Mouse (Mus musculus): ENCODE results near the gene Tedc1.

The Tedc1 gene

DNA sequence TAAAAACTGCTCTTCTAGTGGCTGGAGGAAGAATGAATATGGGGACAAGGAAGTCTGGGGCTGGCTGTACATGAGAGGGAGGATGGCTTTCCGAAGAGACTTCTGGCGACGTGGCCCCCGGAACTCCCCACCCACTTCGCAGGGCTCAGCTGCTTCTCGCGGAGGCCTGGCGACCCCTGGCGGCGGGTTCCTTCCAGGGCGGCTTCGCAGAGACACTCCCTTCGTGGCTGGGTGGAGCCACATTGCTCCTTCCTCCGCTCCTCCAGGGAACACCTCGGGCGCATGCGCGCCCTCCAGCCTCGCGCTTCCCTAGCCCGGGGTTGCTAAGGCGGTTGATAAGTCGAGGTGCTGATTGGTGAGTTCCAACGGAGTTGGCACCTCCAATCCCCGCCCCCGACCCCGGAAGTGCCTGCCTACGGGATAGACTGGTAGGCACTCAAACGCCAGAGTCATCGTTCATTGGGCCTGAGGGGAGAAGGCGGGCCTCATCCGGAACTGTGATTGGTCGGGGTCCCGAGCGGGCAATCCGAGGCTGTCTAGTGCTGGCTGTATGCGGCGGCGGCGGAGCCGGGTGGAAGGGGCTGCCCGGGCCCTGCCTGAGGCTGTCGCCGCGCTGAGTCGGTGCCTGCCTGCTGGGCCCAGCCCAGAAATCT lies at the start of gene Tedc1:
Gene Tedc1 (plus strand): TSS at position 535 of the 653 bp plus-strand sequence.
- peak; percentile 99 for DNase-seq (ENCODE audit: low spot score in 2 of 2)

DNA sequence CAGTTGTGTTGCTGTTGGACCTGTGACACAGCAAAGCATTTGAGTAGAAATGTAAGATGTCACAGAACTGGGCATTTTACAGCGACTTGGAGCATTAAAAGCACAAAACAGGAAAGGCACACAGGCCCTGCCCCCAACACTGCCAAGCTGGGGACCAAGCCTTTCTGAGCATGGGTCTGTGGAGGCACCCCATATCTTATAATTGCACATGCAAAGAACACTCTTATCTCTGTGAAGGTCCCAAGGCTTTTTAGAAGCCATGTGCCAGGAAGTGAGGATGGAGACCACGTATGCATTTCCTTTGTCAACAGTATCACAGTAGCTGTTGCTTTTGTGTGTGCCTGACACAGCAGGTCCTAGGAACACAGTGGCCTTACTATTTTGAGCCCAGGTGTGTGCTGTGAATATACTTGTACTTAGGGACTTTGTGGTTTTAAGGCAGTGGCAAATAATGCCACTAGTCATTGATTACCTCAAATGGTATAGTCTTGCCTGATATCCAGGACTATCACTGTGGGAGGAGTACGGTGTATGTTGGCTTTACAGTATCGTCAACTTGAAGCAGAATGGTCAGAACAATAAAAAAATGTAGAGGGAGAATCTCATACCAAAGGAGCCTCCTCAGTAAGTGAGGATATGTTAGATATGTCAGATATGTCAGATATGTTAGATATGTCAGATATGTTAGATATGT lies 48.6 kb upstream of the Tedc1 start:
- DNase-seq (ENCODE audit: low spot score in 2 of 2): peak in 1 of 2 experiments; percentile 16

DNA sequence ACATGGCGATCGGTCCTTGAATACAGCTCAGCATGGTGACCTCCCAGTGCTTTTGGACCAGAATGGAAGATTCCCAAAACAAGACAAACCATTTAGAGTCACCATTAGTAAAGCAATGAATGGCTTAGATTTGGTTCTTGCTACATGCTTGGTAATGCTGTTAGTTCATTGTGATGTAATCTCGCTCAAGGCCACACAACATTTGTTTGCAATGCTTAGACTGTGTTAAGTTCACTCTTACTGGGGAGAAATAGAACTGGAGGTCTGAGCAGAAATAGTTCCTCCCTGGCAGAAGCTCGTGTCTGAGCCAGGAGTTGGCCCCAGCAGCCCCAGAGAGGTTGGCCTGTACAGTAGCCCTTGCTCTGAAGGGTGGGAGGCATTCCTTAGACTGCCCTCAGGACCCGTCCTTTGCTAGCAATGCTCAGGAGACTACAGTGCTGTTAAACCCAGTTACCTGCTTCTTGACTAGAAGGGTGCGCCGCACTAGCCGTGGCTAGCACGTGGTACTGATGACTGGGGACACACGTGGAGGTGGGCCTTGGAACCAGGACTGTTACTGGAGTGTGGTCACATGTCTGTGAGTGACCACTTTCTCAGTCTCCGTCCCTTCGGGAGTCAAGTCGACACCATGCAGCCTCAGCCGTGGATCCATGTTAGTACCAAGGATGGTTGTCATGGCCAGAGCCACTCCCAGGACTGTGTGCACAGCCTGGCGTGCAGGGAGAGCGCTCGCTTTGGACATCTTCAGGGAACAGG lies 47.5 kb upstream of the Tedc1 start:
- no peak for DNase-seq (ENCODE audit: low spot score in 2 of 2)

DNA sequence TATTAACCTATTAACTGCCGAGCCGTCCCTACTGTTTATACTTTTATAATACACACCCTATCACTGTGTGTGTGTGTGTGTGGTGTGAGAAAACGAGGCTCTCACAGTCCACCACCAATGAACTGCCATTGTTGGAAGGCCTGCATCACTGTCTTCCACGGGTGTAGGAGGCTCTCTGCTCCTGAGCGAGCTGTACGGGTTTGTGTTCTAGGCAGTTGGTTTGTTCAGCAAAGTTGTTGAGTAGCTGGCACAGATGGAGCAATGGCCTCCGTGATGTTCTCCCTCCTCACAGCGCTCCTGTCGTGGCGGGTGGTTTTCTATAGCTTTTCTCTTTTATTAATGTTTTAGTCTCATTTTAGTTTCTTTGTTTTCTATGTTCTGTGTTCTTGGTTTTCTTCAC lies 46.4 kb upstream of the Tedc1 start:
- no peak for DNase-seq (ENCODE audit: low spot score in 2 of 2)

DNA sequence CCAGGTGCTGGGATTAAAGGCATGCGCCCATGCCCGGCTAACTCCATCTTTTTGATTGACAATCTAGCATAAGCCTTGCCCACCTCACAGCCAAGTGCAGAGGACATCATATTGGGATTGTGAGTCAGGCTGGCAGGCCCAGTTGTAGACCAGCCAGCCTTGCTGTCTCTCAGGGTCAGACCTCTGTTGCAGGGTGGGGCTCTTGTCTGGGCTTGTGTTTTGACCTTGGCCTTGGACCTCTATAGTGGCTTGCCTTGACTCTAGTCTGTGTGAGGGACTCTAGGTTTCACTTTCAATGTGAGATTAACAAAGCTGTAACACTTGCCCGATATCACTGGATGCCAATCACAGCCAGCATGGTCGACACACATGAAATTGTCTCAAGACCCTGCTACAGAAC lies 42.1 kb upstream of the Tedc1 start:
- no peak for DNase-seq (ENCODE audit: low spot score in 2 of 2)

DNA sequence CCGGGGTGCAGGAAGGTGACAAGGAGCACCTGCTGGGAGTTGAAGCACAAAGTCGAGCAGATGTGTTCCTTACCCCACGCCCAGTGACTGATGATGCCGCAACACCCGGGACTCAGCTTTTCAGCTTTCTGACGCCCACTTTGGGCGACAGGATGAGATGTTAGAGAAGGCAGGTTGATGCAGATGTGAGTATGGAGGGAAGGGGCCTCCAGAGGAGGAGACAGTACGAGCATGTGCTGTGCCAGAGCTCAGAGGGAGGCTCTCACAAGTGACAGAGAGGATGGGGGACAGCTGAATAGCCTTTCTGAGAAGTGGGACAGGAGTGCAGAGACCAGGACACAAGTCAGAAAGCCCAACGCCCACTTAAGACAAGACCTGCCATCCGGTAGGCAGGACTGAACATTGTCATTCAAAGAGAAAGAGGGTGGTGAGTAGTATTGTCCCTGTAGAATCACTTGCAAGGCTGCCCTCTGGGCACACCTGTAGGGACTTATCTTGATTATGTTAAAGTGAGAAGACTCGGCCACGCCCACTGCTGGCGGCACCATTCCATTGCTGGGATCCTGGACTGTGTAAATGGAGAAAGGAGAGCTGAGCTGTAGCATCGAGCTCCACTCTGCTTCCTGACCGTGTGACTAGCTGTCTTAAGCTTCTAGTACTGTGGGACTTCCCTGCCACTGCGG lies 41.2 kb upstream of the Tedc1 start:
- no peak for DNase-seq (ENCODE audit: low spot score in 2 of 2)

DNA sequence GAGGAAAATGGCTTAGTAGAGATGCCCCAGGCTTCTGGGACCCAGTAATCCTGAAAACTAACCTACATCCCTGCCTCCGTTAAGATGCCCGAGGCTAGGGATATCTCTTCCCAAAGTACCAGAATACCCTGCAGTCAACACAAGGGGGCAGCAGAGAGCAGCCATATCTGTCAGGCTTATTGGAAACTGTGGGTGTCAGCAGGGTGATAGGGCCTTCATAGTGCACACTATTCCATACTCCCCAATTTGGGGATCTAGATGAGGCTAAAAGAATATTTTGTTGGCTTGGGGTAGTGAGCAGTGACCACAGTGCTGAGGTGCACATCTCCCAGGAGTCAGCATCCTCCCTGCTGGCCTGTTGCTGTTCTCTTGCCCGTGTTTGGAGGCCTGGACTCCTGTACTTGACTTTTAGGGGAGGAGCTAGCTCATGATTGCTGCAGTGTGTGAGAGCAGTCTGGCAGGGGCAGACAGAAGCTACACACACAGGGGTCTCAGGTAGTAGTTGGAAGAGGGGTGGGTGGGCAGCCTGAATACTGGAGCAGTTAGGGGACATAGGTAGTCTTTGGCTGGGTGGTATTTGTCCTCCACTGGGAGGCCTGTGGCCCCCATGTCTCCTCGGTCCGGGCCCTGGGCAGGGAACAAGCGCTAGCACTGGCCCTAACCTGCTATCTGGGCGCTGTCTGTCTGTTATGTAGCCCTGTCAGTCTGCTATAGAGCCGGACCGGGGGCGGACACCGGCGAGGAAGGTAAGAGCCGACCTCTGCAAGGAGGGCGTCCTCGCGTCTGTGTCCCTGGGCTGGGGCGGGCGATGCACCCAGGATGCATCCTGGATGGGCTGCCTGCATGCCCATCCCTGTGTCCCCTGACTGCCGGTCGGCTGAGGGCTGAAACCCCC lies 36.5 kb upstream of the Tedc1 start:
- DNase-seq (ENCODE audit: low spot score in 2 of 2): peak; percentile 56 to 76

DNA sequence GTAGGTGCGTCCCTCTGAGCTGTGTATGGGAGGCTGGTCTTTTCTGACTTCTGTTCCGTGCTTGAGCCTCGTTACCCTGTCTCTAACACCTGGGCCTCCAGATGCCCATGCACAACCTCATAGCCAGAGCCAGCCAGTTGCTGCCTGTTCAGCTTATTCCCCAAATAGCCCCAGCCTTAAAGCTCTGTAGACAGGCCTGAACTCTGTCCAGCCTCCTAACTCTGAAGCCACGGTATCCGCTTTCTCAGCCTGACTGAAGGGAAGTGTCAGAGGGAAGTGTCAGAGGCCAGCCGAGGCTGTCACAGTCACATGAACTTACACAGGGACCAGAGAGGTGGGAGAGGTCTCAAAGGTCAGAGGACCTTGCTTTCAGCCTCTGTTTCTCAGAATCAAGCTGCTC lies 31.5 kb upstream of the Tedc1 start:
- DNase-seq (ENCODE audit: low spot score in 2 of 2): no peak

DNA sequence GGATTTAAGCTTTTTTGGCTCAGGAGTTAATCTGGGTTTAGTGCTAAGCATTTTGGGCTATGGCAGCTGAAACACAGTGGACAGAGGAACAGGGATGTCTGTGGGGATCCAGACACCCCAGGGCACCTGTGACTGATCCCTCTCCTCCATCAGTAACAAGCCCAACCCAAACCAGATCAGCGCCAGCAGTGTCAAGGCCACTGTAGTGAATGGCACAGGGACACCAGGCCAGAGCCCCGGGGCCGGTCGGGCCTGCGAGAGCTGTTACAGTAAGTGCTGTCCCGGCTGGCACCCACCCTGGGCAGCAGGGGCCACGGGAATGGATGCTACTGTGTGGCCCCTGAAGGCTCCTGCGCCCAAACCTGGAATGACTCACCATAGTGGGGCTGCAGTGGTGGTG lies 25.5 kb upstream of the Tedc1 start:
- DNase-seq (ENCODE audit: low spot score in 2 of 2): no peak

DNA sequence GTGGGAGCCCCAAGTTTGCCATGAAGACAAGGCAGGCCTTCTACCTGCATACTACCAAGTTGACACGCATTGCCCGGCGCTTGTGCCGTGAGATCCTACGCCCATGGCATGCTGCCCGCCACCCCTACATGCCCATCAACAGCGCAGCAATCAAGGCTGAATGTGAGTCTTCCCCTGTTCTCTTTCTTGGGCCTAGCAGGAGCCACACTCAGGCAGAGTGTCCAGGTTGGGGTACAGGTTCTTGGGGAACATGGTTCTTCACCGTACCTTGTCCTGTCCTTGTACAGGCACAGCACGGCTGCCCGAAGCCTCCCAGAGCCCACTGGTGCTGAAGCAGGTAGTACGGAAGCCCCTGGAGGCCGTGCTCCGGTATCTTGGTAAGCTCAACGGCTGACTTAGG lies 24.6 kb upstream of the Tedc1 start:
- no peak for DNase-seq (ENCODE audit: low spot score in 2 of 2)

DNA sequence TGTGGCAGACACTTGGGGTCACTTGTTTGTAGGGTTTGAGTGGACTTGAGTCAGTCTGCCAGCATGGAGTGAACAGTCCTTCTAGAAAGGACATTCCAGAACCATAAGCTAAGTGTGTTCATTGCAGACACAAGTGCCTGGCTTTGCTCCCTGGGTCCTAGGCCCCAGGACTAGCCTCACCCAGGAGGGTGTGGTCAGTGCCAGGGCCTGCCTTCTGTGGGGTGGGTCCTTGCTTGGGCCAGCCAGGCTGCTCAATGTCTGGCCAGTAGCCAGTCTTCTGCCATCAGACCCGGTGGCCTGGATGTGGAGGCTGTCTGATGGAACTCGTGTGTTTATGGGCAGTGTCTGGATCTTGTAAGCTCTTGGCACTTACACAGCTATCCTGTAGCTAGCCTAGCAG lies 23.7 kb upstream of the Tedc1 start:
- DNase-seq (ENCODE audit: low spot score in 2 of 2): no peak

DNA sequence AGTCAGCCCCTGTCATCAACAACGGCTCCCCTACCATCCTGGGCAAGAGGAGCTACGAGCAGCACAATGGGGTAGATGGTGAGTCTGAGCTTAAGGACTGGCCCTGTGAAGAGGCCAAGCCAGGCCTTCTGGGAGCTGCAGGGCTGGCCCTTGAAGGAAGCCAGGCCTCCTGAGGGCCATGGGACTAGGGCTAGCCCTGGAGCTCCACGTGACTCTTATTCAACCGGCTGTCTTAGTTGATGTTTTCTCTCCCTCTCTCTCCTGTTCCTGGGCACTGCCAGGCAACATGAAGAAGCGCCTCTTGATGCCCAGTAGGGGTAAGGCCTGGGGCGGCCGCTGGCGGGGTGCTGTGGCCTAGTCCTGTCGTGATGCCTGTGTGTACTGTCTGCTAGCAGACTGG lies 23.0 kb upstream of the Tedc1 start:
- no peak for DNase-seq (ENCODE audit: low spot score in 2 of 2)

DNA sequence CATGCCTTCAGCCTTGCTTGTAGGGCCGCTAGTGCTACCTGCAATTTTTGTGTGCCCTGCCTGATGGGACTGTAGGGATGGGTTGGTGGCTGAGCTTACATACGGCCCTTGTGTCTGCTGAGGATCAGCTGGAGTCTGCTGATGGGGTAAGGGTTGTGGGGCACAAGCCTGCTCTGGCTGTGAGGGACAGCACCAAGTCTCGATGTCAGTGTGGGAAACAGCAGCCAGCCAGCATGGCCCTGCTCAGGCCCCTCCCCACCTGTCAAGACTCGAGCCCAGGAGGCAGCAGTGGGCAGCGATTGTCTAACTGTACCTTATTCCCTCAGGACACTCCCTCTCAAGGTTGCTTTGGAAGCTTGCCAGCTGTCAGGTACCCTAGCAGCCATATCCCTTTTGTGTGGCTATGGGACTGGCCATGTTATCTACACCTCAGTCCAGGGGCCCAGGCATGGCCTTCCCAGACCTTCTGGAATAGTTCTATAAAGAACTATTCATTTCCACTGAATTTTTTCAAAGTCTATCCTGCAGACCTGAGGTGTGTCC lies 22.3 kb upstream of the Tedc1 start:
- no peak for DNase-seq (ENCODE audit: low spot score in 2 of 2)

DNA sequence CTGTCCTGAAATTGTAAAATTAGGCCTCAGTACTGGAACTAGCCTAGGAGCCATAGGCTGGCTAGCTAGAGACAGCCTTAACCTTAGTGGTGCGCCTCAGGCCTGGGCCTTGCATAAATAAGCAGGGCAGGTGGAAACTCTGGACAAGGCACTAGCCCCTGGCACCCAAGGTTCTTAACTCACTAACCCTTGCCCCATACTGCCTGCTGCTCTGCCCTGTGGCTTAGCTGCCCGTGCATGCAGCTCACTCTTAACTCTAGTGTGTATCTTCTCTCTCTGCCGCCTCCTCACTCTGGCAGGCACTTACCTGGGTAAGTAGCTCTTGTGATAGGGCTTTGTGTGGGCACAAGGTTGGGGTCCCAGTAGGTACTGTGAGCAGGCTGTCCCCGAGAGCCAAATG lies 21.7 kb upstream of the Tedc1 start:
- no peak for DNase-seq (ENCODE audit: low spot score in 2 of 2)

DNA sequence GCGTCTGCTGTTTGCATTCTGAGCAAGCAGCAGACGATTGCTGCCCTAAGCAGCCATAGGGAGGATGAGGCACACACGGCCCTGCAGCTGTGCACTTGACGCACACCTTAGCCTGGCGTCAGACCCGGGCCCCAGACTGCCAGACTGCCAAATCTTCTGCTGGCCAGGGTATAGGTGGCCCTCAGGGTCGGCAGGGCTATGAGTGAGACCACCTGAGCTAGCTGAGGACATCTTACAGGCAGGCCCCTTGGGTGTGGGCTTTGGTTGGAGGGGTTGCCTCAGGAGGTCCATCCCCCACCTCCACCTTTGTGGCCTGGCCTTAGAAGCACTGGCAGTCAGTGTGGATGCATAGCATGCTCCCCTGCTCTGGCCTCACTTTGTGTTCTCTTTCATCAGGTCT lies 20.8 kb upstream of the Tedc1 start:
- DNase-seq (ENCODE audit: low spot score in 2 of 2): no peak

DNA sequence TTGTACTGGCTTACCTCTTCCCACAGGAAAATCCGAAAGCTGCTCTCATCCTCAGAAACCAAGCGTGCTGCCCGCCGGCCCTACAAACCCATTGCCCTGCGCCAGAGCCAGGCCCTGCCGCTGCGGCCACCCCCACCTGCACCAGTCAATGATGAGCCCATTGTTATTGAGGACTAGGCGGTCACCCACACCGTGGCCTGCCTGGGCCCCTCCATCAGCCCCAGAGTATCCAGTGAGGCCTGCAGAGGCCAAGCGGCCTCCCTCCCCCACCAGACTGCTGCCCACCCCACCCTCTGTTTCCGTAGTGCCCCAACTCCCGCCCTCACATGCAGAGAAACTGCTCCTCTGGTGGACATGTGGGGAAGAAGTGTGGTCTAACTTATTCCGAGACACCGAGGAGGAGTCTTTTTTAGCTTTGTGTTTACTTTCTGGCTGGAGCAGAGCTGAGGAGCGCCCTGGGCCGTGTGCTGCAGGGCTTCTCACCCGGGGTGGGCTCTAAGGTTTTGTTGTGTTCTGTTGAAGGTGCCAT lies 19.7 kb upstream of the Tedc1 start:
- no peak for DNase-seq (ENCODE audit: low spot score in 2 of 2)

DNA sequence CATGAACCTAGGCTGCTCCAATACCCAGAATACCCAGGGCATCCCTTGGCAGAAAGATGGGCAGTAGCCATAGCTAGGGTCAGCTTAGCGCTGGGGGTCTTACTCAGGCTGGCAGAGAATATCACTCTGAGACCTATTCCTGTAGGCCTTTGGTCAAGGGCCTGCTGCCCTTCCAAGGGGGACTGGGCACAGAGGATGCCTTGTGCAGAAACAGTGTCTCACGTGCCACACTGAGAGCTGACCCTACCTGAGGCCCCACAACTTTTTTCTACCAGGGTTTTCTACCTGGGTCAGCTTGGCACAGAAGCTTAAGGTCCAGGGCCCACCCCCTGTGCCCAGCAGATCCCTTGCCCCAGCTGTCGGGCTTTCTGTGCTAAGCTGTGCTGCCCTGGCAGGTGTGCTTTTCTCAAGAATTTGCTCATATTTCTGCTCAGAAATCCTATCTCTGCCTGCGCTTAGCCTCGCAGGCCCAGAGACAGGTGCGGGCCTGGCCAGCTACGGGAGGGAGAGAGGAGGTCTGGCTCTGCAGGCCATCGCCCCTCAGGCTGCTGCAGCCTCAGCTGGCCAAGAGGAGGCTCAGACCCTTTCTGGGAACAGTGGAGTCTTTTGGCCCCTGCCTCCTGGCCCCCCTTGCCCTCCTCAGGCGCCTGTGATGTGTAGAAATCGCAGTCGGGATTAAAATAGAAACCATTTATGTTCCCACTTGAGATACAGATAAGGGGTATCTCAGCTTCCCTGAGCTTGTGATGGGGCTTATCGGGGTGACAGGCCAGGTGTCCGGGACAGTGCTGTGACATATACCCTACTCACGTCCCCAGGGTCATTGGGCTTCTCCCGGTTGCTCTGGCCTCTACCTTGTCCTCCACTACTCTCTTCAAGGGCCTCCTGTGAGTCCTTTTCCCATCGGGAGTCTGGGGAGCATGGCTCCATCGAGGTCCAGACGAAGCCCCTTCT lies 18.7 kb upstream of the Tedc1 start:
- no peak for DNase-seq (ENCODE audit: low spot score in 2 of 2)

DNA sequence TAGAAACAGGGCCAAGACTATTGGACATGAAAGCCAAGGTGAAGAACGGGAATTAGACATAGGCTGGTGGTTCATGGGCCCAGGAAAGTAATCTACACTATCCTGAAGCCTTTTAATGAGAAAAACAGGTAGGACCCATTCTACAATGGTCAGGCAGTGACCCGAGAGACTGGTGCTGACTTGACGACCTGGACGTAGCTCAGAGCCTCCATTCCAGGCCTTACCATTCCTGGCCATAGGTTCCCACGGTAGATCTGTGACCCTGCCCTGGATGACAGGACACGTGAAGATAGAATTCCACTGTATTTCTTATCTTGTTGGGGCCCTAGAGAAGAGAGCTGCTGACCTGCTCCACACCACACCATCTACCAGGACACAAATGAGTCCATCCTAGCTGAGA lies 17.9 kb upstream of the Tedc1 start:
- no peak for DNase-seq (ENCODE audit: low spot score in 2 of 2)
